Mouse (Mus musculus): ENCODE results near the gene Chst15.

Chst15 gene

DNA sequence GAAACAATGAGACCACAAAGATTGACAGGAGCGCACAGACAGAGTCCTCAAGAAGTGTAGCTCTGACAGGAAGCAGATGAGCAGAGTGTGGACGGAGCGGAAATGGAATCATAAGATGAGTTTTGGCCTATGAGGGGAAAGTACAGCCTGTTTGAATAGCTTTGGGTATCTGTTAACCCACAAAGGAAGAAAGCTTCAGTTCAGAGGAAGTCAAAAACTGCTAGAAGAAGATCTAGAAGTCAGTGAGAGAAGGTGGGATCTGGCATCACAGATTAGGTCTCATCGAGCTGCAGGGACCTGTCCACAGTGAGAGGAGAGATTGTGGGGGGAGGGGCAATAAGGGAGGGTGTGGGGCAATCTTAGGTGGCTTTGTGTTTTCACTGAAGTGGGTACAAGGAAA, 18.3 kb upstream of the Chst15 start:
- no peak for DNase-seq

DNA sequence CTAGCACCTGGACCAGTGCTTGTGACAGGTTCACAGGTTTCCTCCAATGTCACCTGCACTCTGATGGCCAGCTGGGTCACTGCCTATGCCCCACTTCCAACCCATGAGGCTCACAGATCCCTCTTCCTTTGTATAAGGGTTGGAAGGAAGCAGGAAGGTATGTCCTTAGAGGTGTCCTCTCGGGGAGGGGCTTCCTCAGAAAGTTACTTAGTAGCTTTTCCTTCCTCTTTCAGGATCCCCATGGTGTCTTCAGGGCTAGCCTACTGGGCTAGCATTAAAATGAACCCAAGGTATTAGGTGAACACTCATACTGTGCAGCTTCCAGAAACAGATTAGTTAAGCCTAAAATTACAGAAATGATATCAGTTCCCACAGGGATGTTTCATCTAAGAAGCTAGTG, 16.1 kb upstream of the Chst15 start:
- DNase-seq: no peak

DNA sequence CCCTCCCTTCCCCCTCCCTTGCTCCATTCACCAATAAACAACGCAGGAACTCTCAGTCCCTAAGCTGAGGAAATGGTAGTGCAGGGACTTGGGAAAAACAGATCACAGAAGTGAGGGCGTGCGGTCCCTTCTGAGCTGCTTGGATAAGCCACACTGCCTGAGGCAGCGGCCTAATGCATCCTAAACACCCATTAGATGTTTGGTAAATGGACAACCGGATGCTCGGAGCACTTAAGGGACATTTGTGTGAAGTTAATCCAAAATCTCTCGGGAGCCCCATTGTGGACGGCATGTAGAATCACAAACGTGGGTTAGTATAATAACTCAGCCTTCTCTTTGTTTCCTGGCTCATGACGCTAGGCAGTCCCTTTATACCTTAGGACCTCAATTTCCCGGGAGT, 15.1 kb upstream of the Chst15 start:
- DNase-seq: no peak

DNA sequence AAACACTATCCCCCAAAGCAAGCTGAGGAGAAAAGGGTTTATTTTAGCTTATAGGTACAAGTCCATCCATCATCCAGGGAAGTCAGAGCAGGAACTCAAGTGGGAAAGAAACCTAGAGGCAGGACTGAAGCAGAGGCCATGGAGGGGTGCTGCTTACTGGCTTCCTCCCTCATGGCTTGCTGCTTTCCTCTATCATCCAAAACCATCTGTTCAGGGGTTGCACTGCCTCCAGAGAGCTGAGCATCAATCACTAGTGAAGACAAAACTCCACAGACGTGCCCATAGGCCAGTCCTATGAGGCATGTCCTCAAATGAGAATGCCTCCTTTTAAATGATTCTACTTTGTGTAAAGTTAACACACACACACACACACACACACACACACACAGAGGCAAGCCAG, 13.2 kb upstream of the Chst15 start:
- DNase-seq: no peak

DNA sequence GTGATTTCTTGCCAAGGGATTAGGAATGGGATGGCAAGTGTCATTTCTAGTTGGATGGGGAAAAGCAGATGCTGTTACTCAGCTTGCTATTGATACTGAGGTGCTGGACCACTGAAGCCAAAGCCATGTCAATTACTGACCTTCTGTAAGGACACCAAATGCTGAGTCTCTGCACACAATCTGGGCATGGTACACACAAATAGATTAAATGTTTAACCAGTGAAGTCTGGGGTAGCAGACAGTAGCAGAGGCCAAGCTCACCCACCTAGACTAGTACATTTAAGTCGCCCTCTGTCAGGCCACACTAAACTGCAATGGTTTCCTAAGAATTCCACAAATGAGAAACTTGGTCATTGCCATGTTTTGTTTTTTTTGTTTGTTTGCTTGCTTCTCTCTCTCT, 11.6 kb upstream of the Chst15 start:
- no peak for DNase-seq

DNA sequence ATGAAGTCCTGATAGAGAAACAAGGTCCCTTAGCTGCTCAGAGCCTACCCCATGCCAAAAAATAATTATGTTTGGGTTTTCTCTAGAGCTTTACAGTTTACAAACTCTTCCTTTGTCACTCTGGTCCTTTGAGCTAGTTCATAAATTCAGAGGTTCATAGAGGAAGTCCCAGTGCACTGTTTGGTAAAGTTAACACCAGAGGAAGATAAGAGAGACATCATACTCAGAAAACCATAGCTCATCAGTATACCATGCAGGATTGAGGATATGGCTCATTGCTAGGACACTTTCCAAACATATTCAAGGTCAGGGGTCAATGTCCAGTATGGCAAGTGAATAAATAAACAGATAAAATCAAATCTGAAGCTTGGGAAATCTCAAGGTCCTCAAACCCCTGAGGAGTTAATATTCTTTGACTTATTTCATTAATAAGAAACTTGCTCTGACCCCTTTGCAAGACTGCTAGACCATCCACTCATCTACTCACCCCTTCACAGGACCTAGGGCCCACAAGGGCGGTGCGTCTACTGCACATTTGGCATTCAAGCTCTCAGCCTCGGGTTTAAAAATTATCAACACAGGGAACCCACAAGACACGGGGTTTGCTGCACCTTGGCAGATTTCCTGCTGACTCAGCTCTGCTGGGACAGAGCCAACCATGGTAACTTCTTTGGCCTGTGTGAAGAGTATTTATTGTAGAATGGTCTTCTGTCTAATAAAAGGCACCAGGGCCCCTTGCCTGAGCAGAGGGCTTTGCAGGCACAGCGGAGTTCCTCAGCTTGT, 8.7 kb upstream of the Chst15 start:
- peak; percentile 69 for DNase-seq

DNA sequence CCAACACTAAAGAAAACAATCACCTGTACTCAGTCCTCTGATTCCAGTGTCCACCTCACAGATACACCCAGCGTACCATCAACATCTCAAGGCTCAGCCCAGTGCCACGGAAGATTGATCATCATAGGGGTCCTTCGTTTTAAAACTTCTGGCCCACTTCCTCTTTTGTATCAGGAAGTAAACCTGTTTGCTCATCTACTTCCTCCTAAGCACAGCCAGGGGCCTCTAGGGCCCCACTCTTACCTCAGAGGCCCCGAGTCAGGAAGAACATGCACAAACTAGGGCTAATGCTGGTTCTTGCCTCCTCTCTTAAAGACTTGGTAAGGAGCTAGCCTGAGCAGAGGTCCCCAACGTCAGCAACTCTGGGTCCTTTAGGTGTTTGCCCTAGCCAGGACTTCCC, 6.4 kb upstream of the Chst15 start:
- no peak for DNase-seq

DNA sequence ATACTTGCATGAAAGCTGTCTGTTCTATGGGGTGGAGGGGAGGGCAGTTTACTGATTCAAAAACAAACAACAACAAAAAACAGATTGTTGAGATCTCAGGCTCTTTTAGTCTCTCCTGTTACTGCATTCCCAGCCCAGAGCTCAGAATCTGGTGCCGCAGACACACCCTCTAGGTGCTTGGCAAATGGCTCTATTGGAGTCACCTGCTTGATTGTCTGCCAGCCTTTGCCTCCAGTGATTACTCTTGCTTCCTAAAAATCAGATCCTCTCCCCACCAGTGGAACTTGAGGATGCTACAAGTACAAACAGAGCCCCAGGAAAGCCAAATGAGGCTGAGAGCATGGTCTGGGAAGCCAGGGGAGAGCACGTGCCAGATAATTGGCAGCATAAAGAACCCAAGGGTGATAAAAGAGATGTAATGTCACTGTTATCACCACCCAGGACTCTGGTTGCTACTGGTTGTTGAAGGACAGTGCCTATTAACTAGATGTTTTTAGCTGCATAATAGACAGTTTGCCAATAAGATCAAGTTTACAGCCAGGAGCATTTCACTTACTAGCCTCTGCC, 4.4 kb upstream of the Chst15 start:
- DNase-seq: no peak

DNA sequence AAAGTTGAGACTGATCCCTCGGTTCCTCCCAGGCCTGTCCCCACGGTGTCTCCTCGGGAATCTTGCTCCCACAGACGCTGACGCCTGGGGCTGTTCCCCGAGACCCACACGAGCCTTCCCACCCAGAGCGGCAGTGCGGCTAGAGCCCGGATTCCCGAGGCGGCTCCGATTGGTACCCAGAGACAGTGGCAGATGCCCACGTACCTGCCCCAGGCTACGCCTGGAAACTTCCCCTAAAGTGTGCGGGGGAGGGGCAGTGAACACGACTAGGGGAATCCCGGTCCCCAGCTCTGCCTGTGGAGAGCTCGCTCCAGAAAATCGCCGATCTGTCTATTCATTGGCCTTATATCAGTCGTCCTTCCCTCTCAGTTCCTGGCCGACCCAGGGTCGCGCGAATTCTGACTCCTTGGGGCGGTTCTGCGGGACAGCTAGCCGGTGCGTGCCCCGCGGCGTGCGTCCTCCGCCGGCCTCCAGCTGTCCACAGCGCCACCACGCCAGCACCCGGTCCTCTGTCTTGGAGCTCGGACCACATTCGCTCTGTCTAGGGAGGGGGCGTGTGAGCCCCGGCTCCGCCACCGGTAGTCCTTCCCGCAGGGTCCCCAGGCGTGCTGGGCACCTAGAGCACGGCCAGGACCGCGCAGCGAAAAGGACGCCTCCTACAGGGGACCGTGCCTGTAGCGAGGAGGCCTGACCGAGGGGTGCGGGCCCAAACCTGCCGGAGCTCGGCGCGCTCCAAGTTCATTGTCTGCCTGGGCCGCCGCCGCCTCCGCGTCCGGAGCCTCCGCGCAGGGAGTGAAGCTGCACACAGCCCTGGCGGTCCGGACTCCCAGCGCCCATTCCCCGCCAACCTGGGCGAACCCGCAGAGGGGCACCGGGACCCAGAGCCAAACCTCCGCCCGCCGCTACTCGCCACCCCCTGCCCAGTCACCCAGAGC, 660 bp downstream of the Chst15 start:
- DNase-seq: peak; percentile 75

DNA sequence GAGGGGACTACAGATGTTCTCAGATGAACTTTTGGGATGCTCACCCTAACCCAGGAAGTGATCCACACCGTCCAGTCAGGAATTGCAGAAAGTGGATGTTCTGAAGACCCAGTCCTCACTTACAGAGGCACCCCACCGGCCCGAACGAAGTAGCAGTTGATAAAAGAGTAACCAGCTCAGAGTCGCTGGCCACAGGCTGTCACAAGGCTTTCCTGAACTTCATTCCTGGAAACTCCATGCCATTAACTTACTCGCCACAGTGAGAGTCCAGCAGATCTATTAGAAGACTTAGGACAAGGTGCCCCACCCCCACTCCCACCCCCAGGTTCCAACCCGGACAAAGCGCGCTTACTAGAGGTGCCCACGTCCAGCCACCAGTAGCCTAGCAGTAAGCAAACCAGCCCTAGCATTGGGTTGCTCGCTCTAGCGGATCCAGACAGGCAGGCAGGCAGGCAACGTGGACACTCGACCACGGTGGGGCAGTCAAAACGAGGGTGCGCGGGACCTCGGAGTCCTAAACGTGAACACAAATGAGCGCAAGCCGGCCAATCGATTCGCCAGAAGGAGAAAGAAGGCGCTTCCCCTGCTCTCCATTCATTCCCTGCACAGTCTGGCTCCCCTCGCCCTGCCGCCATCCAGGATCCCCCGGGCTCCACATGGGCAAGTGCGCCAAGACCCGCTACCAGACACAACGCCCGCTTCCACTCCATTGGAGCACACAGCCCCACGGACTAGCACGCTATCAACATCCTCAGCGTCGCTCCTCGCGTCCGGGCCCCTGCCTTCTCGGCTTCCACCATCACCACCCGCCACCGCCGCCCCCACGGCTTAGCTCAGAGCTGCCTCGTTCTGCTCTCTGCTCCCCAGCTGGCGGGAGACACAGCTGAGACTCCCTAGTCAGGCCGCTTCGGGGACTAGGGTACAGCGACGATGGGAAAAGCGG, 1.6 kb downstream of the Chst15 start:
- DNase-seq: peak; percentile 83

DNA sequence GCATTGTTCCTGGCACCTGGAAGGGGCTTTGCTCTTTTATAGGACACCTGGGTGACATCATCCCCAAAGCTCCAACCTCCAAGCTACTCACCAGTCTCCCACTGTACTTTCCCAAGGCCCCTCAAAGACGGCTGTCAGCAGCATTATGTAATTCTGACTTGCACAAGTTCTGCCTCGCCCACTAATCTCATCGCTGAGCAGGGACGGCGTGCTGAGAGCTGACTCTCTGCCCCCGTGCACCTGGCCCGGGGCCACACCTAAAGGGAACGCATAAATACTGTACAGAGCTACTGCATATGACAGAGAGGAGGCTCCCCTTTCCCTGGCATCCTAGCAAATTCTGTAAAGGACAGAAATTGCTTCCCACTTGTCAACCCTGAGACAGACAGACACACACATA, 4.6 kb downstream of the Chst15 start:
- peak; percentile 71 for DNase-seq

DNA sequence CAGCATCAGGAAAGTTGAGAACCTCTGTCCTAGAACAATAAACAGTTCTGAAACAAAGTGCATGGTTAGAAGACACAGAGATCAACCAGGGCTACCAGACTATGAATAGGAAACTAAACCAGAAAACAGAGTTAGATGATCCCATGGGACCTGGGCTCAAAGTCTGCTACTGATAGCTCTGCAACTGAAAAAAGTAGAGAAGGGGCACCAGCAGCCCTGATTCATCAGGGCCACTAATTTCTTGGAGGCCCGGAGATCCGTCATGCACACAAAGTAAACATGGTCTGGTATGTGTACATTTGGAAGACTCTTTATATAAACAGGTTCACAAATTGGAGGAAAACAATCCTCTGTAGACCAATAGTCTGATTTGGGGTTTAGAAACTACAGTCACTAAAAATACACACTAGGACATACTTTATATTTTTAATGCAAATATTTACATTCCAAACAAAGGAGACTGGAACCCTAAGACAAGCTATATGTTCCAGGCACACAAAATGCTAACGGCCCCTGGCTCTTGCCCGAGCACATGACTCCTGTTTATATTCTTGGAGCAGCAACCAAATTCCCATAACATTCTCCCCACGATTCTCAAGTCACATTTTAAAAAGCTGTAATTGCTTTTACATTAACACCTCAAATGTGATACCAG, 8.4 kb downstream of the Chst15 start:
- no peak for DNase-seq

DNA sequence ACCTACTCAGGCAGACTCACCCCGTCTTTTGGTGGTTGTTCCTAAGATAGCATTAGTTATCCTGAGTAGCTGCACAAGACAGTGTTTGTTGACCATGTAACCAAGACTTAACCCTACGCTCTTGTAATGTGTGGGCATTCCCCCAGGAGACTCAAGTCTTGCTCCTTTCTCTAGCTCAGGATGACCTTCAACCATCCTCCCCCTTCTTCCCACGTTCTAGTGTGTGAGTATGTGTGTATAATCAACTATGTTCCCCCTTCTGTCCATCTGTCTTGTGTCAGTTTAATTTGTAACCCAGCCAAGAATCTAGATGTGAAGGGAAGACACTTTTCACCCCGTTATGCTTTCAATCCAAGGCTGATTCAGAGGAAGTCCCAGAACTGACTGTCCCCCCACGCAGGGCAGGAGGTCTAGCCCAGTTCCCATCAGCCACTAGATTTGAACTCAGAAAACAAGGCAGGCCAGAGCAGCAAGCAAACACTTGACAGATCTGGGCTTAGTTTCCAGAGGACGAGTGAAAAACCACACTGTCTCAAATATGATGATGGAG, 9.2 kb downstream of the Chst15 start:
- no peak for DNase-seq

DNA sequence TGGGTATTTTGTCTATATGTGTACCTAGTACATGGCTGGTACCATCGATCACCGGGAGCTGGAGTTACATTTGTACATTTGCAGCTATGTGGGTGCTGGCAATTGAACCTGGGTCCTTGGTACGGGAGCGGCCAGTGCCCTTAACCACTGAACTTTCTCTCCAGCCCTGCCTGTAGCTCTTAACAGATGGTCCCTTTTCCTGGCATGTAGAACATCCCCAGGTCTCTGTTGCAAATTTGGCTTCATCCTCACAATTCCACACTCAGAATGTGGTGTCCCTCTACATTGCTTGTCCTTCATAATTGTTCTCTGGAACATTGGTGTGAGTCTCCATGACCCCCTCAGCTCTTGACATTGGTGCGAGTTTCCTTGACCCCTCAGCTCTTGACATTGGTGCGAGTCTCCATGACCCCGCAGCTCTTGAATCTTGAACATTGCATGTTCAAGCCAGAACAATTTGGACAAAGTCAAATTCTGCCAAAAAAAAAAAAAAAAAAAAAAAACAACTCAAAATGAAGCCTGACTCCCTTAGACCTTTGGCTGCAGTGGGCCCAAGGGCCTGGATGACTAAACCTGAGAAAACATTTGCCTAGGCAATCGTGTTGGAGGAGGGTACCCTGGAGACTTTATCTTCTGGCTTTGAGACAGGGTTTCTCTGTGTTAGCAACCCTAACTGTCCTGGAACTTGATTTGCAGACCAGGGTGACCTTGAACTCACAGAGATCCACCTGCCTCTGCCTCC, 10.2 kb downstream of the Chst15 start:
- no peak for DNase-seq

DNA sequence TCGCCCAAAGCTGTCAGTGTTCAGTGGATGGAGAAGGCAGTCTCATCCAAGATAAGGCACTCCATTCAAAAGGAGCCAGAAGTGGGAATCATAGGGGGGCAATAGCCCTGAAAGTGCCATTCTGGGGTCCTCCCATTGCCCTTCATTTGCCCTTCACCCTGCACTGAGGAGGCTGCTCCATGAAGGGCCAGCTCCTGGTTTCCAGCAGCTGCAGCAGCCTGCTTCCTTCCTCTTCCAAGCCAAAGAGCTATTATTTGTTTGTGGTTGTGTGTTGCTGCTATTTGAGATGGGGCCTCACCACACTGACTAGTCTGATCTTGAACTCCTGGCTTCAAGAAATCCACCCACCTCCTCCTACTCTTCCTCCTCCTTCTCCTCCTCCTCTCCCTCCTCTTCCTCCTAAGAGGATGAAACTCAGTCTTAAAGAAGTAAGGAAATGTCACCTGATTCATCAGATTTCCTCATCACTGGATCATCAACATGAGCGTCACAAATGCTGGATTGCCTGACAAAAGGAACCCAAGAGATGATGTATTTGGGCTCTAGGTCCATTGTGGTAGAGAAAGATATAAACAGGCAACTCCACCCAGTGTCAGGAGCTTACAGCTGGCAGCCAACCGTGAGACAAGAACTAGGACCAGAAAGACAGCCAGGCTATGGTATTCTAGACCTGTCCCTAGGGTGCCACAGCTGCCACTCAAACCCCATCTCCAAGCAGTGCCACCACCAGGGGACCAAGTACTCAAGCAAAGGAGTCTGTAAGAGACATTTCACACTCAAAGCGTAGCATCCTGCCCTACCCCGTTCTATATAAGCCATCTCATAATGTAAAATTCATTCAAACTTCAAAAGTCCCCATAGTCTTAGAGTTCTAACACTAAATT, 11.3 kb downstream of the Chst15 start:
- no peak for DNase-seq

DNA sequence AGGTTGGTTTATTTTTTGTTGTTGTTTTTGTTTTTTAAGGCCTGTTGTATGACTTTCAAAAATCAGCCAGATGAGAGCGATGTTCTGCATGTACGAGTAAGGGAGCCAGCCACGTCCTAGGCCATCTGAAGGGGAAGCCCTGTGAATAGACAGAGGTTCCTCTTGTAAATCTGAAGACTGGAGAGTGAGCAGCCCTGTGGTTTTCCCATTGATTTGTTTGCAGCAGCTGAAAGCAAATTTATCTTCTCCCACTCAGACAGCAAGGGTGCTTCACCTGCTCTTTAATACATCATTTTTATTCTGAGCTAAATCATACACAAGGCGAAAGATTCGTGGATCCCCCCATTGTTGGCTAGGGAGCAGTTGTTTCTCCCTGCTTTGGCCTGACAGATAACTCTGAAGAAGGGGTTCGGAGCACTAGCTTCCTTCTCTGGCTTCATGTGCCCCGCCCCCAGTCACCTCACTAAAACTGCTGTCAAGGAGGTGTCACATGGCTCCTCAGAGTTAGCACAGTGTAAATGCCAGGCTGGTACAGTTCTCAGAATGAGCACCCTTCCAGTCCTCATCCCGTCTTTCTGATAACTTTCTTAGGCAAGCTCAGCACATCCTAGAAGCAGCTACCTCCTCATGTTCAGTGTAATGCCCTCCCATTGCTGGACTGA, 12.5 kb downstream of the Chst15 start:
- no peak for DNase-seq

DNA sequence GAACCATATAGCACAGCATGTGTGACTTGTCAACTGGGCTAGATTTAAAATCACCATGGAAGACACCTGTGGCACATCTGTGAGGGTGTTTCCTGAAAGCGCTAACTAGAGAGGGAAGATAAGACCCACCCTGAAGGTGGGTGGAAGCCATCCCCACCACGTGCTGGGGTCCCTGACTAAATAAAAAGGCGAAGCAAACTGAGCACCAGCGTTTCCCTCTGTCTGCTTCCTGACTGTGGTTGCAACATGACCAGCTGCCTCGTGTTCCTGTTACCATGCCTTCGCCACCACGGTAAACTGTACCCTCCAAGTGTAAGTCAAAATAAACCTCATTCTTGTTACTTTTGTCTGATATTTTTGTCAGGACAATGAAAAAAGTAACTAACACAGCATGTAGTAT, 13.0 kb downstream of the Chst15 start:
- DNase-seq: no peak

DNA sequence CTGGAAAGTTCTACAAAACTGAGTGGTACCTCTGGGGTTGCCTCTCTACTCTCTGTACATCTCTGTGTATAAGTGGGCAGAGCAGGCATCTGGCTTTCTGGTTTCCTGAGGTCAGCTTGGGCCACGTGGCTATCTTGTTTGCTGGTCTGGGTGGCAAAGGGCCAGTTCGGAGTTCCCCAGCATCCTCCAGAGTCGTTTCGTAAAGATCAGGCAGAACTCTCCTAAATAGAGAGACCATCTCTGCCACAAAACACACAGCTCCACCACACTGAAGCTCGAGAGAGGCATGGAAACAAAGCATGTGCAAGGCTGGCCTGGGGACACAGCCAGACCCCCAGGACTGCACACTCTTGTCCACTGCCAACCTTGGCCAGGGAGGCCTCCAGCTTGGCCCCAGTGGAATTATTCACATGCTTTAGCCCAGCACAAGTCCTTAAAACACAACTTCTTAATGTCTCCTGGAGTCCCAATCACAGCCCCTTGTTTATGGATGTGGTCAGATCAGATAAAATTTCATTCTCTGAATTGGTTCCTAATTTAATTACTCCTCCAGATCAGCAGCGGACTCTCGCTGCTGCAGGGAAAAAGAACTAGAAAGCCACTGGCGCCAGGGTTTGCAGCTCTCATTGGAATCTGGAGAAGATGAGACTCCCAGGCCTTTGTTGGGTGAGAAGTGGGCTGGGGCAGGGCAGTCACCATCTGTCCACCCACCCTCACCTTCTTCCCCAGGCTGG, 14.4 kb downstream of the Chst15 start:
- DNase-seq: no peak

Measured in cerebellum, adult 9-11 months (tissue).